Mouse (Mus musculus): ENCODE measurements around the gene Ly6g6f. TPM values are rescaled to one million over a fixed set of nuclear protein-coding genes. Genes with fewer than 3 reads are reported as not detected.
A peak's percentile ranks its signal among the peaks of the same experiment; 100 is the strongest.

Ly6g6f gene
- polyA plus RNA-seq, 1 experiment from 2014 or later = 0.18 TPM

DNA sequence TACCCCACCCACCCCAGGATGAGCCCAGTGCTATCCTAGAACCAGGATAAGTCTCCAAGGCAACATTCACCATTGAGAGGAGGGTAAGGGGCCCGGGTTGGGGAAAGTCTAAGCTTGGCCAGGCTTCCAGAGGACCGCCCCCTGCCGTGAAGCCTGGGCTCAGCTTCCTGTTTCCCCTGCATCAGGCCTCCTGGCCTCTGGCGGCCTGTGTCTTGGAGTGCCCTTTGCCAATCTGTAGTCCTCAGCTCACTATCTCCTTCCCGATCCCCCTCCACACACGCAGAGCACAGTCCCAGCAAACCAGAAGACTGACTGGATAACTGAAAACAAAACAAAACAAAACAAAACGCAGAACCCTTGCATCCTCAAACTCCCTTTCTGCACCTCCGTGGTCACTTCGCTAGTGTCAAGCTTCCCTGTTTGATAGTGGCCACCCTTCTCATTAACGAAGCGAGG, 35.8 kb downstream of the Ly6g6f start, which contains the start of gene Clic1:
Clic1 (plus strand) TSS at position 406 of the 456 bp plus-strand sequence.
- peak within 1 kb of the TSS; percentile 92 for H3K4me2 ChIP-seq
- ATAC-seq (ENCODE audit: insufficient number of reproducible peaks, insufficient read depth, low FRiP score, low TSS enrichment, low read depth) = peak; percentile 32; the same call in 1 of the 2 replicates
- H3K27ac ChIP-seq = peak within 1 kb of the TSS; percentile 99
- no peaks in the 10 kb centered on the region for H3K9me3 ChIP-seq
- peak within 1 kb of the TSS; percentile 89 for H3K9ac ChIP-seq
- peaks cover 24% of the 10 kb centered on the region for H3K36me3 ChIP-seq
- WGBS = 3% methylated on average over 11 of the region's 11 CpGs
- peaks cover 59% of the 10 kb centered on the region for H3K4me1 ChIP-seq
- no peaks in the 10 kb centered on the region for H3K27me3 ChIP-seq
- H3K4me3 ChIP-seq = peak within 1 kb of the TSS; percentile 67

DNA sequence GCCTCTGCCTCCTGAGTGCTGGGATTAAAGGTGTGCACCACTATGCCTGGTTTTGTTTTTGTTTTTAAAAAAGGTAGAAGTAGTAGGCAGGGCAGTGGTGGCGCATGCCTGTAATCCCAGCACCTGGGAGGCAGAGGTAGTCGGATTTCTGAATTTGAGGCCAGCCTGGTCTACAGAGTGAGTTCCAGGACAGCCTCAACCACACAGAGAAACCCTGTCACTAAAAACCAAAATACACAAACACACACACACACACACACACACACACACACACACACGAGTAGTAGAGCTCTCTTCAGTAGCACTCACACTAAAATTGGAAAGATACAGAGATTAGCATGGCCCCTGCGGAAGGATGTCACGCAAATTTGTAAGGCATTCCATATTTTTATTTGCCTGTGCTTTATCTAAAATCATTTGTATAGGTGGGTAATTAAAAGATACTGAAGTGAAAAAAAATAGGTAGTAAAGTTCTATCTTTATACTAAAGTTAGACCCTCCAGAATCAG, 36.4 kb downstream of the Ly6g6f start:
- Histone ChIP-seq H3K36me3 (peaks cover 18% of the 10 kb centered on the region), H3K4me1 (peaks cover 59% of the 10 kb centered on the region)
- no peak for ATAC-seq (ENCODE audit: insufficient number of reproducible peaks, insufficient read depth, low FRiP score, low TSS enrichment, low read depth)

DNA sequence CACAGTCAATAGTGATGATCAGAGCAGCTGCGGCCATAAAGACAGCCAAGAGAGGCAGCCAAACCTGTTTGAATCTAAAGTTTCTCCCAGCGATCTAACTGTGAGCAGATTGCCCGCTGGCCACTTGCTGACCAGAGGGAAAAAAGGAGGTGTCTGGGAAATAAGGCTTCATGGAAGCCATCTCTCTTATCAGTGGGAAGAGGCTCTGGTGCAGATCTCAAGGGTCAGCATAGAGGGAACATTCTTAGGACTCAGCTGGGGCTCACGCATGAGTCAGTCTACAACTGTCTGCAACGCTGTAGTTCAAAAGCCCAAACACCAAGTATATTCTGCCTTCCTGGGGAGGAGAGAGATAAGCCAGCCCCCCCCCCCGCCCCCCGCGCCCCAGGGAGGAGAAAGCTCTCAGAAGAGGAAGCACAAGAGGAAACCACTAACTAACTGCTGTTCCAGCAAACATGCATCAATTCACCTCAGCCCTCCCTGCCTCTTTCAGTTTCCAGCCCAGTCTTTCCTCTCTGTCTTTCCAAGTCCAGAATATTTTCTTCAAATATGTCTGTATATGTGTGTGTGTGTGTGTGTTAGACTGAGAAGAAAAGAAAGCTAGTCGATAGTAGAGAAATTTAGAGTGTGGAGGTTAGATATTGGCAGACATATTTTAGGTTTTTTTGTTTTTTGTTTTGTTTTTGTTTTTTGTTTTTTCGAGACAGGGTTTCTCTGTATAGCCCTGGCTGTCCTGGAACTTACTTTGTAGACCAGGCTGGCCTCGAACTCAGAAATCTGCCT, 37.1 kb downstream of the Ly6g6f start:
- no peaks in the 10 kb centered on the region for H3K9me3 ChIP-seq
- H3K27me3 ChIP-seq = no peaks in the 10 kb centered on the region
- H3K4me3 ChIP-seq = no peak overlapping the region; the same call in 1 of the 2 replicates
- H3K4me1 ChIP-seq = peaks cover 59% of the 10 kb centered on the region
- no peak overlapping the region for H3K9ac ChIP-seq
- peaks cover 12% of the 10 kb centered on the region for H3K36me3 ChIP-seq
- no peak for ATAC-seq (ENCODE audit: insufficient number of reproducible peaks, insufficient read depth, low FRiP score, low TSS enrichment, low read depth)
- peak overlapping the region; percentile 99 for H3K27ac ChIP-seq
- peak overlapping the region; percentile 22 for H3K4me2 ChIP-seq
- WGBS = 40% methylated on average over 11 of the region's 11 CpGs

More for the DNA sequence above, 36.4 kb downstream of the Ly6g6f start:
- Histone ChIP-seq H3K4me3 (no peak overlapping the region), H3K9ac (peak overlapping the region; percentile 89; the same call in 1 of the 2 replicates), H3K4me2 (peak overlapping the region; percentile 92), H3K27ac (peak overlapping the region; percentile 99), H3K27me3 (no peaks in the 10 kb centered on the region), H3K9me3 (no peaks in the 10 kb centered on the region)
- WGBS = 70% methylated on average over 5 of the region's 5 CpGs

DNA sequence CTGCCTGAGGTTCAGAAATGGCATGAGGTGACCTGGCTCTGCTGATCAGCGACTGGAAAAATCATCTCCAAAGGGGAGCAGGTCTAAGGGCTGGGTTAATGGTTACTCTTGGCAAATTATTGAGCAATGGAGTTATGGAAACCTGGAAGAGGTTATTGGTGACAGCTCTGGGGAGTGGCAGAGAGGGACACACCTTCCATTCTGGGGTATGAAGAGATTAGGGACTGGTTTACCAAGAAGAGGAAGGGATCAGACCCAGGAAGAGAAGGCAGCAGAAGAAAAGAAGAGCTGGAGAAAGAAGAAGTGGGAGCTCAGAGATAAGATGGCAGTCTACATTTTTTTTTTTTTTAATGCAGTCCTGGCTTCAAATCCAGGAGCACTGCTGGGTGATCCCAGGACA, 37.7 kb downstream of the Ly6g6f start:
- no peak for ATAC-seq (ENCODE audit: insufficient number of reproducible peaks, insufficient read depth, low FRiP score, low TSS enrichment, low read depth)
- no peak overlapping the region for H3K4me3 ChIP-seq
- no peak overlapping the region for H3K9ac ChIP-seq
- H3K27ac ChIP-seq = peak overlapping the region; percentile 99
- 62% methylated on average over 1 of the region's 1 CpGs for WGBS
- H3K4me2 ChIP-seq = no peak overlapping the region
- peaks cover 56% of the 10 kb centered on the region for H3K4me1 ChIP-seq
- no peaks in the 10 kb centered on the region for H3K27me3 ChIP-seq
- no peaks in the 10 kb centered on the region for H3K9me3 ChIP-seq
- peaks cover 5% of the 10 kb centered on the region for H3K36me3 ChIP-seq

DNA sequence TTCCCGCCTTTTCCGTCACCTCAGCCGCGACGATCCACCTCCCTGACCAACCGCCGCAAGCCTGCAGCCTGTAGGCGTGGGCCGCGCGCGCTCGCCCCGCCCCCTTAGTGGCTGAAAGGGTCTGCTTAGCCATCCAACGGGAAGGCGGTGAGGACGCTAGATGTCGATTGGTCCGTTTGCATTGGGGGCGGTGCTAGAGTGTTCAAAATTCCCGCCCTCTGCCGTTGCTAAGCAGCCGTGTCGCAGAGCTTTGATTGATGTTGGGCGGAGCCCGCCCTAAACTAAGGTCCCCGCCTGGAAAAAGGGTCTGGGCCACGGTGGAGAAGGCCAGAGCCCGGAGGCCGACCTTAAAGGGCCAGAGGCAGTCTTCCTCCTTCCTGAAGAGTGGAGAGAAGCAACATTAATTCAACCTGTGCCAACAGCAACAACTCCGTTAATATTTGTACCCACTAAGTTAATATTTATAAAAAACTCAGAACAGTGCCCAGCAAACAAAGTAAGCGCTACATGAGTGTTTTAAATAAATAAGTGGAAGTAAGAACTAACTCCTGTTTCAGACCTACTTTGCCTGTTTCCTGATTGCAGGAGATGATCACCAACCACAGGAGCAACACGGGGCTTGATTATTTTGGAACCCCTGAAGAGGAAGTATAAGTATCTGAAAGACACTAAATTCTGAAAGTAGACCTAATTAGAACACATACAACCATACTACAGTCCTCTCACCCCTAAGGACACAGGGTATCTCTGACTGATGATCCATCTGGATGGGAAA, 38.5 kb downstream of the Ly6g6f start, which contains the start of gene Msh5:
Msh5 (minus strand) TSS at position 65 of the 775 bp plus-strand sequence.
- H3K4me2 ChIP-seq = peak within 1 kb of the TSS; percentile 95
- H3K27ac ChIP-seq = peak within 1 kb of the TSS; percentile 99
- peak within 1 kb of the TSS; percentile 55 for H3K4me3 ChIP-seq
- 3% methylated on average over 33 of the region's 33 CpGs for WGBS
- no peaks in the 10 kb centered on the region for H3K36me3 ChIP-seq
- peak within 1 kb of the TSS; percentile 89 for H3K9ac ChIP-seq
- H3K4me1 ChIP-seq = peaks cover 48% of the 10 kb centered on the region
- no peaks in the 10 kb centered on the region for H3K27me3 ChIP-seq
- no peaks in the 10 kb centered on the region for H3K9me3 ChIP-seq
- peak; percentile 97 for ATAC-seq (ENCODE audit: insufficient number of reproducible peaks, insufficient read depth, low FRiP score, low TSS enrichment, low read depth)

DNA sequence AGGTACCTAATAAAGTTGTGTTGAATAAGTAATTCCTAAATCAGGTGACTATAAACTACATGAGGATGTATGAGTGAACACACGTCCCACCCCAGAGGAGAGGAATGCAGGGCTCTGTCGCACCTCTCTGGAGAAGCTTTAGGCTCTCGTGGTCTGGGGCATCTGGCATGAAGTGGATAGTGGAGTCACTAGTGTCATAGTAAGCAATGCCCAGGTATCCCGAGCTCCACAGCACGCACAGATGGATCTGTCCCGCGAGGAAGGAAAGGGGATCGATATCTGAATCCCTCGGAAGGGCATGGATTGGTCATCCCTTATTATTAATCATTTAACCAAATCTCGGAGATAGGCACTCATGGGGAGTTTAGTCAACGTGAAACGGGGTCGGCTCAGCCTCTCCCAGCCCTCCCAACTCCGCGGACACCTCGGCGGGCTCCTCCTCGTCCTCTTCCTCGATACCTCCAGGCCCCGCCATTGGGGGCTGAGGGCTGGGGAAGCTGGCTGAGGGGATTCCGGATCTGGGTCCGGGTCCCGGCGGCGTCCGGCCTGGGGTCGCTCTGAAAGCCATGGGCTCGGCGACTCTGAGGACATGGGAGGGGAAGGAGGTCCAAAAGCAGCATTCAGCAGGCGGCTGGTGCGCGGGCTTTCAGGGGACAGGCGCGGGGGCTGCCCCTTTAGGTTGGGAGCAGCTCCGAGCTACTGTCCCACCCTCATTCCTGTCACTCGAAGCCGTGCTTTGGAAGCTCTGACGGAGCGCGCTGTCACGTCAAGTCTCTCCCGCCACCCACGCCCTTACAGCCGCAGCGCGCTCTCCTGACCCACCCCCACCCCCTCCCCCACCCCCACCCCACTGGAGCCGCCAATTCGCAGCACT, 39.4 kb downstream of the Ly6g6f start:
- peaks cover 44% of the 10 kb centered on the region for H3K4me1 ChIP-seq
- peak overlapping the region; percentile 95 for H3K4me2 ChIP-seq
- peak overlapping the region; percentile 89 for H3K9ac ChIP-seq
- no peaks in the 10 kb centered on the region for H3K36me3 ChIP-seq
- no peaks in the 10 kb centered on the region for H3K27me3 ChIP-seq
- H3K9me3 ChIP-seq = no peaks in the 10 kb centered on the region
- peak; percentile 69 for ATAC-seq (ENCODE audit: insufficient number of reproducible peaks, insufficient read depth, low FRiP score, low TSS enrichment, low read depth)
- WGBS = 6% methylated on average over 39 of the region's 48 CpGs
- peak overlapping the region; percentile 86 for H3K27ac ChIP-seq
- peak overlapping the region; percentile 55 for H3K4me3 ChIP-seq

DNA sequence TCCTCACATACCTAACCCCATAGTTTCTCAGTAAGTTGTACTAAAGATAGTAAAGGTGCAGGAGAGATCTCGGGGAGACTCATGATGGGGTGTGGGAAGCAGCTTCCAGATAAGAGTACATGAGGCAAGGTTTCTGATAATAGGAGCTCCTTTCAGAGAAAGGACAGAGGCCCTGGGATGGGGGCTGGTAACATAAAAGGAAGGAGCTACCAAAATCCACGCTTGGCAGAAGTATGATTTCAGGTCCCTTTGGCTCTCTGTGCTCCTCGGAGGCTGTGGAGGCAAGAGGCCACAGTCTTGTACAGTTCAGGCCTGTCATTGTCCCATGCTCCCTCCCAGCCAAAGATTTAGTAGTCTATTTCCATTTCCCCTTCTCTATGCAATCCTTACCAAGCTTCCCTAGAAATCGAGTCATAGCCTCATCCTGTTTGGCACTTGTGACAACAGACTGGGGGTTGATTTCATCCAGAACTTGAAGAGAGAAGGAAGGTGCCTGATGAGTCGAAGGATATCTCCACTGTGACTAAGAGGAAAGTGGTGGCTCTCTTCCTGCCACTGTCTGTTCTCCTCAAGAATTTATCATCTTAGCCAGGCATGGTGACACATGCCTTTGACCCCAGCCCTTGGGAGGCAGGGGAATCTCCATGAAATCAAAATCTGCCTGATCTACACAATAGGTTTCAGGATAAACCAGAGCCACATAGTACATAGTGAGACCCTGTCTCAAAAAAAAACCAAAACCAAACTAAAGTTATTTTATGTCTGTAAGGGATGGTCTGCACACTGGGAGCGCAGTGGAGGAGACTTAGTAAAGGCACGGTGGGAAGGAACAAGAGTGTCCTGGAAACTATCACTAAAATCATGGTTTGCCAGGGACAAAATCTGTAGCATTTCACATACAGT, 40.3 kb downstream of the Ly6g6f start:
- no peak overlapping the region; the same call in 1 of the 2 replicates for H3K9ac ChIP-seq
- H3K27ac ChIP-seq = 0 out of 2 replicates have a peak overlapping the region, but pooled peaks have one; percentile 86
- WGBS = 82% methylated on average over 7 of the region's 7 CpGs
- ATAC-seq (ENCODE audit: insufficient number of reproducible peaks, insufficient read depth, low FRiP score, low TSS enrichment, low read depth) = no peak
- no peaks in the 10 kb centered on the region for H3K9me3 ChIP-seq
- no peaks in the 10 kb centered on the region for H3K36me3 ChIP-seq
- H3K4me1 ChIP-seq = peaks cover 44% of the 10 kb centered on the region
- no peaks in the 10 kb centered on the region for H3K27me3 ChIP-seq
- peak overlapping the region; percentile 95 for H3K4me2 ChIP-seq
- H3K4me3 ChIP-seq = peak overlapping the region; percentile 55

DNA sequence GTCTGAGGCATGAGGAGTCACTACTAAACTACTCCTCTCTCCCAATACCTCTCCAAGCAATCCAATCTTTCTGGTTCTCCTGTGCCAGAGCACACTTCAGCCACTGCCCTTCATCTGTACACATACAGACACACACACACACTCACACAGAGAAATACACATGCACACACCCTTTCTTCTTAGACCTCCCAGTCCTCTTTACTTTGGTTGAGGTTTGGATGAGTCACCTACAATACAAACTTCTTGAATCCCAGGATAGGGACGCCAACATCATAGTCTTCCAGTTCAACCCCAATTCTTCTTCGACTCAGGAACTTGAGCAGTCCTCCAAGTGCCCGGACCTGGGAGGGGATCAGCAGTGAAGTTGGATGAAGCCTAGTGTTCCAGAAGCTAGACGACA, 41.6 kb downstream of the Ly6g6f start:
- Histone ChIP-seq H3K4me3 (no peak overlapping the region), H3K9me3 (no peaks in the 10 kb centered on the region), H3K4me1 (peaks cover 32% of the 10 kb centered on the region), H3K4me2 (no peak overlapping the region), H3K36me3 (no peaks in the 10 kb centered on the region), H3K9ac (0 out of 2 replicates have a peak overlapping the region, but pooled peaks have one; percentile 2), H3K27me3 (no peaks in the 10 kb centered on the region), H3K27ac (no peak overlapping the region)
- 86% methylated on average over 4 of the region's 4 CpGs for WGBS
- no peak for ATAC-seq (ENCODE audit: insufficient number of reproducible peaks, insufficient read depth, low FRiP score, low TSS enrichment, low read depth)

DNA sequence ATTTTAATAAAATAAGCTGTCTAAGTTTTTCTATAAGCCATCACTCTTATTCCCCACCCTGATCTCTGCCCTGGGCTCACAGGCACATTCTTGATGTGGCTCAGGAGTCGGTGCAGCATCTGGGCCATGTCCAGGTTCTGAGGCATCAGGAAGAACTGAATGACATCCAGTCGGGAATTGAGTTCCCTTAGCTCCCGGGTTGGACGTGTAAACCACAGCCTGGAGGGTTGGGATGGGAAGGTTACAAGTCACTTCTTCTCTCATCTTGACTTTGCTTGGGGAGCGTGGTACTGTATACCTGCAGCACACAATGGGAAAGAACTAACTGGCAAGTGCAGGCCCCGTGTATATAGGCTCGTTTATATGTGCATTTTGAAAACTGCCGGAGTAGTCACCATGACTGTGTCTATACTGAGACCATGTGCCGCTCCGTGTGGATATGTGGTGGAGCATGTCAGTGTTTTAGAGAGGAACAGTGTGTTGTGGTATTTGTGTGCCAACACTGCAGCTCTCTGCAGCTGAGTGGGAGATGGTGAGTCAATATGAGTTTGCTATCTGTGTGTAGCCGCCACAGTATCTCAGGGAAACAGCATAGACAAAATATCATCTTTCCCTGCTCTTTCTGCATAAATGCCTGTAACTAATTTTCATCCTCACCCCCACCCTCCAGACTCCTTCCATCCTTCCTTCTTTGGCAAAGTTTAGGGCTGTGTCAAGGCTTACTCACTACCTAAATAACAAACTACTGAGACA, 46.1 kb downstream of the Ly6g6f start:
- Histone ChIP-seq H3K4me2 (no peak overlapping the region), H3K9ac (no peak overlapping the region), H3K9me3 (no peaks in the 10 kb centered on the region), H3K36me3 (no peaks in the 10 kb centered on the region), H3K4me1 (no peaks in the 10 kb centered on the region; the same call in 1 of the 2 replicates), H3K4me3 (no peak overlapping the region), H3K27me3 (no peaks in the 10 kb centered on the region), H3K27ac (no peak overlapping the region)
- 80% methylated on average over 11 of the region's 11 CpGs for WGBS
- ATAC-seq (ENCODE audit: insufficient number of reproducible peaks, insufficient read depth, low FRiP score, low TSS enrichment, low read depth) = no peak

All from embryonic facial prominence, embryonic 13.5 days (tissue).